Mouse (Mus musculus) myocyte (in vitro differentiated cells): ENCODE measurements around the gene Serpinh1. TPM values are rescaled to one million over a fixed set of nuclear protein-coding genes. Genes with fewer than 3 reads are reported as not detected.

Source experiments
- H3K27me3 ChIP-seq: one replicate; pipeline ENCODE4 v1.6.1; 2011; ENCODE audit not compliant: control insufficient read depth, insufficient read depth, insufficient read length
- H3K36me3 ChIP-seq: one replicate; pipeline ENCODE4 v1.6.1; 2011; ENCODE audit not compliant: control insufficient read depth, insufficient read depth
- H3K4me2 ChIP-seq: one replicate; pipeline ENCODE4 v1.6.1; 2011; ENCODE audit warnings: low read depth, control low read depth
- H3K4me3 ChIP-seq: one replicate; pipeline ENCODE4 v1.5.1; 2011; ENCODE audit warnings: mild to moderate bottlenecking, control low read depth, moderate library complexity
- H3K79me2 ChIP-seq: one replicate; pipeline ENCODE4 v1.6.1; 2011; ENCODE audit not compliant: control insufficient read depth, insufficient read depth
- H3ac ChIP-seq: one replicate; pipeline ENCODE4 v1.6.1; 2011; ENCODE audit not compliant: control insufficient read depth, insufficient read length
- CEBPB ChIP-seq: IDR thresholded peaks from 2 replicates; pipeline ENCODE4 v1.6.1; 2011; ENCODE audit warnings: mild to moderate bottlenecking, moderate library complexity; ENCODE audit not compliant: poor library complexity, insufficient read depth, severe bottlenecking
- E2F4 ChIP-seq: IDR thresholded peaks from one replicate; pipeline ENCODE4 v1.6.1; 2011; ENCODE audit warnings: mild to moderate bottlenecking, control low read depth, moderate library complexity; ENCODE audit not compliant: insufficient read depth
- MAX ChIP-seq: IDR thresholded peaks from one replicate; pipeline ENCODE4 v1.6.1; 2011; ENCODE audit warnings: low read depth, mild to moderate bottlenecking, control low read depth
- MYOD1 ChIP-seq, 3 experiments: IDR thresholded peaks; one replicate each; pipeline ENCODE4 v1.6.1; 2011; ENCODE audit warnings: control low read depth in 2 of 3, low read depth in 2 of 3, mild to moderate bottlenecking in 2 of 3, moderate library complexity in 1 of 3; ENCODE audit not compliant: insufficient read length in 2 of 3, control insufficient read depth in 1 of 3
- MYOG ChIP-seq, 3 experiments: IDR thresholded peaks; one replicate each; pipeline ENCODE4 v1.6.1; 2011; ENCODE audit warnings: control low read depth in 2 of 3, low read depth in 2 of 3, mild to moderate bottlenecking in 2 of 3; ENCODE audit not compliant: insufficient read length in 2 of 3, control insufficient read depth in 1 of 3, insufficient read depth in 1 of 3
- POLR2A ChIP-seq: IDR thresholded peaks from one replicate; pipeline ENCODE4 v1.6.1; 2011; ENCODE audit warnings: low read depth, mild to moderate bottlenecking, control low read depth, moderate library complexity; ENCODE audit not compliant: insufficient read length
- POLR2AphosphoS2 ChIP-seq: IDR thresholded peaks from one replicate; pipeline ENCODE4 v1.6.1; 2011; ENCODE audit warnings: low read depth, control low read depth; ENCODE audit not compliant: insufficient read length
- REST ChIP-seq: IDR thresholded peaks from one replicate; pipeline ENCODE4 v1.6.1; 2011; ENCODE audit warnings: mild to moderate bottlenecking, control low read depth, moderate library complexity; ENCODE audit not compliant: insufficient read depth, insufficient read length
- SRF ChIP-seq: IDR thresholded peaks from one replicate; pipeline ENCODE4 v1.6.1; 2011; ENCODE audit warnings: low read depth; ENCODE audit not compliant: control insufficient read depth, insufficient read length
- TCF12 ChIP-seq: IDR thresholded peaks from one replicate; pipeline ENCODE4 v1.6.1; 2011; ENCODE audit warnings: mild to moderate bottlenecking, control low read depth; ENCODE audit not compliant: poor library complexity, insufficient read depth, severe bottlenecking
- TCF3 ChIP-seq: IDR thresholded peaks from one replicate; pipeline ENCODE4 v1.6.1; 2011; ENCODE audit warnings: low read depth, control low read depth; ENCODE audit not compliant: insufficient read length
- USF1 ChIP-seq: IDR thresholded peaks from one replicate; pipeline ENCODE4 v1.6.1; 2011; ENCODE audit warnings: low read depth, mild to moderate bottlenecking, control low read depth, moderate library complexity
- polyA plus RNA-seq: library from polyadenylated mRNA; unstranded; fragments of >200 nt; fragmentation: generic; extraction: Trizol; gene quantifications from one replicate; pipeline ENCODE4 v1.2.1, GENCODE M21; 2012; ENCODE audit warnings: missing spikeins

Serpinh1 gene
- polyA plus RNA-seq, 1 experiment, result 1,713 TPM

- TF ChIP-seq MYOD1 (IDR thresholded peaks at IDR 0.05; ENCODE audit: control insufficient read depth in 1 of 3, insufficient read length in 2 of 3, low read depth in 2 of 3), result no peak
- no peak for TF ChIP-seq CEBPB
- TF ChIP-seq TCF3, result no peak
- no peak for TF ChIP-seq POLR2AphosphoS2
- TF ChIP-seq MYOG (IDR thresholded peaks at IDR 0.05; ENCODE audit: control insufficient read depth in 1 of 3, insufficient read depth in 1 of 3, insufficient read length in 2 of 3, low read depth in 2 of 3), result no peak
- TF ChIP-seq E2F4, result no peak
- TF ChIP-seq MAX, result no peak
- no peak for TF ChIP-seq TCF12
- no peak for TF ChIP-seq USF1
- TF ChIP-seq POLR2A, result no peak
- TF ChIP-seq SRF, result no peak
- no peak for TF ChIP-seq REST
Observed at GRCm38 (mm10) chr7:99317475-99317874, 35.6 kb downstream of the Serpinh1 start.

GRCm38 (mm10) chr7:99316207-99316606 lies 36.8 kb downstream of the Serpinh1 start:
- Histone ChIP-seq H3K79me2 (no peaks in the 10 kb centered on the region), H3K36me3 (no peaks in the 10 kb centered on the region), H3K4me3 (no peak overlapping the region), H3K27me3 (no peaks in the 10 kb centered on the region), H3K4me2 (no peak overlapping the region), H3ac (no peak overlapping the region)
- TF ChIP-seq POLR2AphosphoS2, result no peak
- TF ChIP-seq REST, result no peak
- TF ChIP-seq MAX, result no peak
- TF ChIP-seq TCF12, result no peak
- no peak for TF ChIP-seq USF1
- no peak for TF ChIP-seq E2F4
- no peak for TF ChIP-seq CEBPB
- TF ChIP-seq POLR2A, result no peak
- no peak for TF ChIP-seq TCF3
- TF ChIP-seq MYOG (IDR thresholded peaks at IDR 0.05; ENCODE audit: control insufficient read depth in 1 of 3, insufficient read depth in 1 of 3, insufficient read length in 2 of 3, low read depth in 2 of 3), result no peak
- TF ChIP-seq MYOD1 (IDR thresholded peaks at IDR 0.05; ENCODE audit: control insufficient read depth in 1 of 3, insufficient read length in 2 of 3, low read depth in 2 of 3), result no peak
- no peak for TF ChIP-seq SRF

More at GRCm38 (mm10) chr7:99317475-99317874, 35.6 kb downstream of the Serpinh1 start:
- Histone ChIP-seq H3K27me3 (no peaks in the 10 kb centered on the region), H3ac (no peak overlapping the region), H3K36me3 (no peaks in the 10 kb centered on the region), H3K4me2 (no peak overlapping the region), H3K79me2 (no peaks in the 10 kb centered on the region), H3K4me3 (no peak overlapping the region)

- Histone ChIP-seq H3K79me2 (no peaks in the 10 kb centered on the region), H3K4me2 (no peak overlapping the region), H3K4me3 (no peak overlapping the region), H3K27me3 (no peaks in the 10 kb centered on the region), H3K36me3 (no peaks in the 10 kb centered on the region), H3ac (no peak overlapping the region)
- no peak for TF ChIP-seq SRF
- TF ChIP-seq MYOG (IDR thresholded peaks at IDR 0.05; ENCODE audit: control insufficient read depth in 1 of 3, insufficient read depth in 1 of 3, insufficient read length in 2 of 3, low read depth in 2 of 3), result no peak
- no peak for TF ChIP-seq REST
- no peak for TF ChIP-seq CEBPB
- no peak for TF ChIP-seq POLR2AphosphoS2
- TF ChIP-seq MAX, result no peak
- TF ChIP-seq POLR2A, result no peak
- no peak for TF ChIP-seq TCF12
- no peak for TF ChIP-seq USF1
- TF ChIP-seq MYOD1 (IDR thresholded peaks at IDR 0.05; ENCODE audit: control insufficient read depth in 1 of 3, insufficient read length in 2 of 3, low read depth in 2 of 3), result no peak
- TF ChIP-seq TCF3, result no peak
- no peak for TF ChIP-seq E2F4
Observed at GRCm38 (mm10) chr7:99314565-99314964, 38.5 kb downstream of the Serpinh1 start.

- Histone ChIP-seq H3K36me3 (no peaks in the 10 kb centered on the region), H3K27me3 (no peaks in the 10 kb centered on the region), H3K4me3 (no peak overlapping the region), H3K4me2 (no peak overlapping the region), H3K79me2 (peaks cover 2% of the 10 kb centered on the region), H3ac (no peak overlapping the region)
- no peak for TF ChIP-seq TCF12
- TF ChIP-seq POLR2AphosphoS2, result no peak
- no peak for TF ChIP-seq E2F4
- TF ChIP-seq MYOD1 (IDR thresholded peaks at IDR 0.05; ENCODE audit: control insufficient read depth in 1 of 3, insufficient read length in 2 of 3, low read depth in 2 of 3), result no peak
- TF ChIP-seq CEBPB, result no peak
- TF ChIP-seq MYOG (IDR thresholded peaks at IDR 0.05; ENCODE audit: control insufficient read depth in 1 of 3, insufficient read depth in 1 of 3, insufficient read length in 2 of 3, low read depth in 2 of 3), result no peak
- no peak for TF ChIP-seq SRF
- TF ChIP-seq POLR2A, result no peak
- no peak for TF ChIP-seq USF1
- TF ChIP-seq REST, result no peak
Observed at GRCm38 (mm10) chr7:99313253-99313652, 39.8 kb downstream of the Serpinh1 start.

- Histone ChIP-seq H3K36me3 (no peaks in the 10 kb centered on the region), H3K79me2 (peaks cover 3% of the 10 kb centered on the region), H3K4me2 (no peak overlapping the region), H3K4me3 (no peak overlapping the region), H3ac (no peak overlapping the region), H3K27me3 (no peaks in the 10 kb centered on the region)
- TF ChIP-seq MYOD1 (IDR thresholded peaks at IDR 0.05; ENCODE audit: control insufficient read depth in 1 of 3, insufficient read length in 2 of 3, low read depth in 2 of 3) (no peak), POLR2A (no peak), SRF (no peak), MYOG (IDR thresholded peaks at IDR 0.05; ENCODE audit: control insufficient read depth in 1 of 3, insufficient read depth in 1 of 3, insufficient read length in 2 of 3, low read depth in 2 of 3) (no peak), USF1 (no peak), REST (no peak), TCF3 (no peak), E2F4 (no peak), POLR2AphosphoS2 (no peak), CEBPB (no peak), TCF12 (no peak), MAX (no peak)
Observed at GRCm38 (mm10) chr7:99312671-99313143, 40.3 kb downstream of the Serpinh1 start.
